Mouse (Mus musculus) limb, embryonic 12.5 days (tissue): ENCODE measurements around the gene Arl15. TPM values are rescaled to one million over a fixed set of nuclear protein-coding genes. Genes with fewer than 3 reads are reported as not detected.

ENCODE experiments used
- ATAC-seq: fragments of 200-750 bp; cut with Nextera tagmentation; 2 replicates; pipeline ENCODE4 v1.8.0; 2017; ENCODE audit warnings: low read depth, moderate TSS enrichment; ENCODE audit not compliant: insufficient number of reproducible peaks, insufficient read depth, low FRiP score, low TSS enrichment
- H3K27ac ChIP-seq: fragments of 300-500 bp; sonication (generic); 2 replicates; pipeline ENCODE4 v1.5.1; 2016; ENCODE audit warnings: mild to moderate bottlenecking, moderate library complexity
- H3K27me3 ChIP-seq: fragments of 300-500 bp; sonication (generic); 2 replicates; pipeline ENCODE4 v1.6.1; 2016; ENCODE audit warnings: mild to moderate bottlenecking, moderate library complexity
- H3K36me3 ChIP-seq: fragments of 300-500 bp; sonication (generic); 2 replicates; pipeline ENCODE4 v1.6.1; 2016; ENCODE audit warnings: mild to moderate bottlenecking, moderate library complexity
- H3K4me1 ChIP-seq: fragments of 300-500 bp; sonication (generic); replicated peaks from 2 replicates; pipeline ENCODE4 v1.6.1; 2016
- H3K4me2 ChIP-seq: fragments of 300-500 bp; sonication (generic); 2 replicates; pipeline ENCODE4 v1.6.1; 2016; ENCODE audit warnings: mild to moderate bottlenecking, moderate library complexity
- H3K4me3 ChIP-seq: fragments of 300-500 bp; sonication (generic); replicated peaks from 2 replicates; pipeline ENCODE4 v1.5.1; 2016; ENCODE audit warnings: mild to moderate bottlenecking
- H3K9ac ChIP-seq: fragments of 300-500 bp; sonication (generic); replicated peaks from 2 replicates; pipeline ENCODE4 v1.6.1; 2016; ENCODE audit warnings: mild to moderate bottlenecking, moderate library complexity
- H3K9me3 ChIP-seq: fragments of 300-500 bp; sonication (generic); 2 replicates; pipeline ENCODE4 v1.6.1; 2016; ENCODE audit warnings: mild to moderate bottlenecking, moderate library complexity
- WGBS: fragments of 180-500 bp; shearing (Covaris S2); methylation state at CpG from one replicate; pipeline ENCODE4 v1.1.7; 2016; 5-methylcytosine and 5-hydroxymethylcytosine counted together
- polyA plus RNA-seq: library from polyadenylated mRNA; unstranded; fragments of >200 nt; fragmentation: Nextera tagmentation; extraction: Ambion mirVana; gene quantifications from 2 replicates; pipeline ENCODE4 v1.2.1, GENCODE M21; 2016

The Arl15 gene
- polyA plus RNA-seq, 1 experiment from 2014 or later, result 17.4 TPM

DNA sequence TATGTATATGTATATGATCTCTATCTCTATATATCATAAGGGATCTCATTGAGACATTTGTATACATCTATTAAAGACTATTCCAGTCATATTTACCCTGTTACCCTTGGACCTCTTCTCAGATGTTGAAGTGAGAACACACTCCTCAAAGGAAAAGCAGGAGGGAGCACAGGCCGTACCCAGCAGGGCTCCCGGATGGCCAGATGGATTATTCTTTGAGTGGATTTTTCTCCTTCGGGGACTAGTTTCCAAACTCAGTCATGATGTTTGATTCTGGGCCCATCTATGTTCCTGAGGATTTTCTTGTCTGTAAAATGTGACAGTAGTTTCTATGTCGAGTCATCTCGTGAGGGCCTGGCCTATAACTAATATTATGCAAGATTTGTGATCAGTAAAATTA is 142.9 kb downstream of the Arl15 start:
- 92% methylated on average over 5 of the region's 5 CpGs for WGBS
- Histone ChIP-seq H3K27ac (no peak overlapping the region), H3K4me1 (peaks cover 7% of the 10 kb centered on the region), H3K9ac (no peak overlapping the region), H3K9me3 (no peaks in the 10 kb centered on the region), H3K36me3 (no peaks in the 10 kb centered on the region), H3K27me3 (no peaks in the 10 kb centered on the region), H3K4me2 (no peak overlapping the region), H3K4me3 (no peak overlapping the region)
- no peak for ATAC-seq

DNA sequence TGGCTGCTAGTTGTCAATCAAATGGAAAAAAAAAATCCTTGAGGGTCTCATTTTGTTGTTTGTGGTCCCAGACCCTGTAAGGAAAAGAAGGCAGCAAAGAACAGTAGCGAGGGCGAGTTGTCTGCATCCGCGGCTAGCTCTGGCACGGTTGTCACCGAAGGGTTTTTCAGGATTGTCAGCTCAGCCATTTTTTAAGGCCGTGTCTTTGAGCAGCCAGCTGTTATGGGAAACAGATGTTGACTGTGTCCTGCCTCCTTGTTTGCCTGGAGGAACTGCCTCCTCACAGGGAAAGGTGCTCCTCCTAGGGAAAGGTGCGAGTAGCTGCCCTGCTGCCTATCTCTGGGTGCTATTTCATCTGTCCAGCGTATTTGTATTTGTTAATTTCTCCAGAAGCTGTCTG is 144.3 kb downstream of the Arl15 start:
- ATAC-seq, result no peak
- Histone ChIP-seq H3K27me3 (no peaks in the 10 kb centered on the region), H3K9me3 (no peaks in the 10 kb centered on the region), H3K4me1 (peaks cover 7% of the 10 kb centered on the region), H3K36me3 (no peaks in the 10 kb centered on the region), H3K9ac (no peak overlapping the region), H3K4me2 (no peak overlapping the region), H3K27ac (no peak overlapping the region), H3K4me3 (no peak overlapping the region)
- WGBS, result 28% methylated on average over 9 of the region's 9 CpGs

DNA sequence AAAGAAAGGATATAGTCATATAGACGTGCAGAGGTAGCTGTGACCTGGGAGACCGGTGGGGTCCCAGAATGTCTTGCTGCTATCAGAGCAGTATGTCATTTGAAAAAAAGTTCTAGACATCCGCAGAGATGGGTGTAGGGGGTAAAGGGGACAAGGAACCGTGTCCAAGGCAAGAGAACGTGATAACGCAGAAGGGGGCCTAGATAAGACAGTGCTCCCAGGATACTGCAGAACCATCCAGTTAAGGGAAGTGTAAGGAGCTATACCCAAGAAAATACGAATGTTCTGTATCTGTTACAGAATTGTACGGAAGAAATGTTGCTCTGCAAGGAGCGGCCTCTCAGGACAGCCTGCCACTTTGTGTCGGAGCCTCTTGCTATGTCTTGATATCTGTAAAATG is 144.8 kb downstream of the Arl15 start:
- peaks cover 7% of the 10 kb centered on the region for H3K4me1 ChIP-seq
- ATAC-seq, result no peak
- no peaks in the 10 kb centered on the region for H3K36me3 ChIP-seq
- H3K9ac ChIP-seq, result no peak overlapping the region
- WGBS, result 91% methylated on average over 10 of the region's 10 CpGs
- no peaks in the 10 kb centered on the region for H3K27me3 ChIP-seq
- H3K4me2 ChIP-seq, result no peak overlapping the region
- no peak overlapping the region for H3K4me3 ChIP-seq
- H3K9me3 ChIP-seq, result no peaks in the 10 kb centered on the region
- no peak overlapping the region for H3K27ac ChIP-seq

DNA sequence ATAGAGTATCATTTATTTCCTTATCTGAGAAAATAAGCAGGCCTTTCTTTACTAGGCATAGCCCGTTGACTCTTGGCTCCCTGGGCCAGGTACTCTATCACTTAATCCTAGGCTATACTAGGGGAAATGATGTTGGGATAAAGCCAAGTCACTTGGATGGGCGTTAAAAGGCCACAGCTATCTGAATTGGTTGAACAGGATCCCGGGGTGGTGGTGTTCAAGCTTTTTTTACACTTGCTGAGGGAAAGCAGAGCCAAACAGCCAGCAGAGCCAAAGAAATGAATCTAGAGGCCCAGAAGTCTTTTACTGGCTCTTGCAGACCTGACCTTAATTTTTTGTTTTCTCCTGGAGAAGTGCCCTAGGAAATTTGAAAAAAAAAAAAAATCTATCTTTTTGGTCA is 145.4 kb downstream of the Arl15 start:
- H3K36me3 ChIP-seq, result no peaks in the 10 kb centered on the region
- peaks cover 7% of the 10 kb centered on the region for H3K4me1 ChIP-seq
- no peaks in the 10 kb centered on the region for H3K9me3 ChIP-seq
- H3K9ac ChIP-seq, result no peak overlapping the region
- no peaks in the 10 kb centered on the region for H3K27me3 ChIP-seq
- no peak overlapping the region for H3K27ac ChIP-seq
- no peak overlapping the region for H3K4me3 ChIP-seq
- ATAC-seq, result no peak
- WGBS, result 71% methylated on average over 3 of the region's 3 CpGs
- no peak overlapping the region for H3K4me2 ChIP-seq

DNA sequence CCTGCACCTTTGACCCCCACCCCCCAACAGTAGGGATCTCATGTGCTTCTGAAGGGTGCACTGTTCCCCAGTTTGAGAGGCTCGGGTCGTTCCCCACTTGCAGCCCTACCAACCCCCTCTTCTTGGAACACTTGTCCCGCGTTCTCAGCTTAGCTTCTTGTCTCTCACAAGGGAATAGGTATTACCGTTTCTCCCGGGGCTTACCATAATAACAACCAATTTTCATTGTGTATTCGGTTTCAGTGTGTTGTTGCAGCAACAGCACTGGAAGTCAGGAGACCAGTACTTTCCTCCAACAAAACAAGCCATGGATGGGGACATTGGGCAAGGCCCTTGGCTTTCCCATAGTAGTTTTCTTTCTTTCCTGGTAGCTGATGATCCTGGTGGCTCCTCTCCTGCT is 145.8 kb downstream of the Arl15 start:
- WGBS, result 87% methylated on average over 7 of the region's 7 CpGs

DNA sequence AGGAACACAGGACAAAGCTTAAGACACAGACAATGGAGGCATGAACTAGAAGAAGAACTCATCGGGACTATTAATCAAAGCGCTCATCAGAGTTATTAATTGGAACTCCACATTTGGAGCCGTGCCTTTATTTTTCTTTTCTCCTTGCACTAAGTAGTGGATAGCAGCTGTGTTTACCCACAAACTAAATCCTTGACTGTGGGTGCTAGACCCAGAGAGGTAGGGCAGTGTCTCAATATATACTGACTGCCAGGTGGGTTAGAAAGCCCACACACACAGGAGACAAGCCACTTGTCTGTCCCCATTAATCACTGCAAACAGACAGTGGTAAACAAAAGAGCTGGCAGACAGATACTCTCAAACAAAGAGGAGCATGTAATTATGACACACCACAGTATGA is 147.6 kb downstream of the Arl15 start:
- H3K4me3 ChIP-seq, result no peak overlapping the region
- ATAC-seq, result no peak
- peaks cover 7% of the 10 kb centered on the region for H3K4me1 ChIP-seq
- H3K9me3 ChIP-seq, result no peaks in the 10 kb centered on the region
- H3K9ac ChIP-seq, result no peak overlapping the region
- H3K36me3 ChIP-seq, result no peaks in the 10 kb centered on the region
- no peak overlapping the region for H3K4me2 ChIP-seq
- WGBS, result 94% methylated on average over 3 of the region's 3 CpGs
- no peaks in the 10 kb centered on the region for H3K27me3 ChIP-seq
- no peak overlapping the region for H3K27ac ChIP-seq

More for the DNA sequence above, 145.8 kb downstream of the Arl15 start:
- peaks cover 7% of the 10 kb centered on the region for H3K4me1 ChIP-seq
- no peak overlapping the region for H3K4me3 ChIP-seq
- no peaks in the 10 kb centered on the region for H3K27me3 ChIP-seq
- no peak overlapping the region for H3K9ac ChIP-seq
- H3K27ac ChIP-seq, result no peak overlapping the region
- H3K4me2 ChIP-seq, result no peak overlapping the region
- H3K36me3 ChIP-seq, result no peaks in the 10 kb centered on the region
- no peaks in the 10 kb centered on the region for H3K9me3 ChIP-seq
- ATAC-seq, result no peak

DNA sequence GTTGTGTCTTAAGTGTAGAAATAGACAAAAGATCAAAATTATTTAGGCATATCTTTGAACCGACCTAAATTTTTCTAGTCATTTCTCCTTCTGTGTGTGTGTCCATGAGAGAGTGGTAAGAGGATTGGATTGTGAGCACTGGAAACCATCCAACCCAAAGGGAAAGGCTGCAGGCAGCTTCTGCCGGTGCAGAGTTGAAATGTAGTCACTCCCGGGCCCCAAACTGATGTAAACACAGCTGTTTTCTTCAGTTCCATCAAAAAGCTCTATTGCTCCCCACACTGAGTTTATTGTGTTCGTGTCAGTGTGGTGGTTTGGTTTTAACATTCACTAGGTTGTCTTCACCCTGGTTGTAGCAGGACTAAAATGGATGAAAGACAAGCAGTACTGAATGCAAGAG is 153.2 kb downstream of the Arl15 start:
- Histone ChIP-seq H3K4me3 (no peak overlapping the region), H3K36me3 (no peaks in the 10 kb centered on the region), H3K4me2 (no peak overlapping the region), H3K27me3 (no peaks in the 10 kb centered on the region), H3K4me1 (peaks cover 4% of the 10 kb centered on the region; the same call in 1 of the 2 replicates), H3K27ac (no peak overlapping the region), H3K9me3 (no peaks in the 10 kb centered on the region), H3K9ac (no peak overlapping the region)
- WGBS, result 67% methylated on average over 4 of the region's 4 CpGs
- ATAC-seq, result no peak

DNA sequence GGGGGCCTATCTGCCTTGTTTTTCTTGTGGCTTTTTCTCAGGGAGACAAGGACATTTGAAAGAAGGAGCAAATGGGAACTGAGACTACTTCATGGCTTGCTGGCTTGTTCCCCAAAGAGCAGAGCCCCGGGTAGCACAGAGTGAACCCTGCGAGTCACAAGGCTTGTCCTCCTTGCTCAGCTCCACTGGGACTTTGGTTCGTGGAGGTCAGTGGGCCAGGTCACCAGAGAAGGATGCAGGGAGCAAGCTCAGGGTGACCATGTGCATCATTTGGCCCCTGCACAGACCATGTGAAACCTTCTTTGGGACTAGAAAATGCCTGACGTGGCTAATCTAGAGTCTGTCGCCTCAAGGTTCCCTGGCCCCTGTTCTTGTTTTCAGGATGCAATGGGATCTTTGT is 155.4 kb downstream of the Arl15 start:
- no peak overlapping the region for H3K27ac ChIP-seq
- no peak for ATAC-seq
- WGBS, result 65% methylated on average over 5 of the region's 5 CpGs
- H3K9ac ChIP-seq, result no peak overlapping the region
- H3K4me3 ChIP-seq, result no peak overlapping the region
- no peaks in the 10 kb centered on the region for H3K9me3 ChIP-seq
- no peak overlapping the region for H3K4me2 ChIP-seq
- peaks cover 4% of the 10 kb centered on the region; the same call in 1 of the 2 replicates for H3K4me1 ChIP-seq
- no peaks in the 10 kb centered on the region for H3K27me3 ChIP-seq
- H3K36me3 ChIP-seq, result no peaks in the 10 kb centered on the region

DNA sequence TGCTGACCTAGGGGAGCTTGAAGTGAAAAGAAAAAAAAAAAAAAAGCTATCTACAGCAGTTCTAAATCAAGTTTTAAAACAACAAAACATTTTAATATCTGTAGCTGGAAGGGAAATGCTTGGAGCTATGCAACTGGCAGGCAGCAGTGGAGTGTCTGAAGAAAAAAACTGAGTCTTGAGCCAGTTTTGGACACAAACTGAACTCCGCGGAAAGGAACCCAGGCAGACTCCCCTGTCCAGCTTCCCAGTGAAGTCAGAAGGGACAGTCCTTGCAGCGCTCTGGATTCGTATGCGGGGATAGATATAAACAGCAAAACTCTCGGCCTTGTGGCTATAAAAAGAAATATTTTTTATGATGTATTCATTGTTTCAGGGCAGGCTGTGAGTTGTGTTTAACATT is 155.8 kb downstream of the Arl15 start:
- Histone ChIP-seq H3K4me3 (no peak overlapping the region), H3K36me3 (no peaks in the 10 kb centered on the region), H3K4me1 (peaks cover 7% of the 10 kb centered on the region; the same call in 1 of the 2 replicates), H3K4me2 (no peak overlapping the region), H3K9ac (no peak overlapping the region), H3K27me3 (no peaks in the 10 kb centered on the region), H3K9me3 (no peaks in the 10 kb centered on the region), H3K27ac (no peak overlapping the region)
- 75% methylated on average over 6 of the region's 6 CpGs for WGBS
- ATAC-seq, result no peak

DNA sequence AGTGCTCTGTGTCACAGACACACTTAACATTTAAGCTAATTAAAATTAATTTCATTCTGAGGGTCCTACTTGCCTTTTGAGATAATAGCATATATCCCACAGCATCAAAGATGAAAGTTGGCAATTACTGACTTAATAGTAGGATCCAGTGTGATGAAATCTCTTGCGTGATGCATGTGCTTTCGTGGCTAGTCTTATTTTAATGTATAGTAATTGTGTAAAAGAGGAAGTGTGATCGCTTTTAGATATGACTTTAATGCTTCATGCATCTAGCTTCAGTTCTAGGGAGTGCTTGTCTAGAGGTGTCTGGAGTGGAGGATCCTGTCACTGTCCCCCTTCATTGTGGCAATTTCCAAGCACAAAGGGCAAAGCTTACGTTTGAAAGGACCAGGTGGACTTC is 163.1 kb downstream of the Arl15 start:
- Histone ChIP-seq H3K4me2 (no peak overlapping the region), H3K27ac (no peak overlapping the region), H3K27me3 (no peaks in the 10 kb centered on the region), H3K4me3 (no peak overlapping the region), H3K36me3 (no peaks in the 10 kb centered on the region), H3K4me1 (peaks cover 3% of the 10 kb centered on the region; the same call in 1 of the 2 replicates), H3K9ac (no peak overlapping the region), H3K9me3 (no peaks in the 10 kb centered on the region)
- 89% methylated on average over 4 of the region's 4 CpGs for WGBS
- no peak for ATAC-seq

DNA sequence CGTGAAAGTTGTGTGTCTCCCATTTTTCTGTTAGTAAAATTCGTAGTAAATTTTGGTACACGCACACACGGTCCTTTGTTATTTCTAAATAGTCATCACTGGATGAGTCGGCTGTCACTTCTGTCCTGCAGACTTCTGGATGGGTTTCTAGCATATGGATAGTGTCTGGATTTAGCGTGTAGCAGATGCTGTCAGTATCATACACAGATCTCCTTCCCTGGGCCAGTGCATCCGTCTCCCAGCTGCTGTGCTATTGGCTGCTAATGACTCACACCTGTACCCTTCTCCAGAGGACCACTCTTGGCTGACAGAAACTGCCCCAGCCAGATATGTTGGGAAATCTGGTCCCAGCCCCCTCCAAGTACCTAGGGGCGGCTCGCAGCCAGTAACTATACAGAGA is 170.6 kb downstream of the Arl15 start:
- no peak overlapping the region for H3K4me2 ChIP-seq
- H3K27me3 ChIP-seq, result no peaks in the 10 kb centered on the region
- H3K36me3 ChIP-seq, result peaks cover 17% of the 10 kb centered on the region
- no peak overlapping the region for H3K4me3 ChIP-seq
- no peak overlapping the region for H3K9ac ChIP-seq
- H3K4me1 ChIP-seq, result 0 out of 2 replicates have a peak, but pooled peaks cover 3% of the 10 kb centered on the region
- no peaks in the 10 kb centered on the region for H3K9me3 ChIP-seq
- 81% methylated on average over 9 of the region's 9 CpGs for WGBS
- no peak for ATAC-seq
- no peak overlapping the region for H3K27ac ChIP-seq

DNA sequence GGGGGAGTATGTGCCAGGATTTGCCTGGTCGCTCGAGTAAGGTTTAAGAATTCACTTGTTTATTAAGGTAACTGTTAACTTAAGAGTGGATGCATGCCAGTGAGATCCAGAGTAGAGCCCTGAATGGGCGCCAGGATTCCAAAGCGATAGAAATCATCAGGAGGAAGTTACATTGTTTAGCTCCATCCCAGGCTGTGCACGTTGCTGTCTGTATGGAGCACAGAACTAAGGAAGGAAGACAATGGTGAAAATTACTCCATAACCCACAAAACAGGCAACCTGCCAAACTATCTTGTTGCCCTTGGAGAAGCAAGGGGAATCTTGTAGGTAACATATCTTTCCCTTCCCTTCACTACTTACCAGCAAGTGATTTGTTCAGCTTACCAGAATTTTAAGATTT is 176.4 kb downstream of the Arl15 start:
- Histone ChIP-seq H3K9me3 (no peaks in the 10 kb centered on the region), H3K36me3 (peaks cover 17% of the 10 kb centered on the region), H3K4me3 (no peak overlapping the region), H3K27me3 (no peaks in the 10 kb centered on the region), H3K4me1 (peaks cover 24% of the 10 kb centered on the region), H3K9ac (no peak overlapping the region), H3K27ac (no peak overlapping the region), H3K4me2 (no peak overlapping the region)
- 86% methylated on average over 5 of the region's 5 CpGs for WGBS
- ATAC-seq, result no peak
